Mouse (Mus musculus): Measurements from ENCODE around the gene Hist2h3c1.

DNA sequence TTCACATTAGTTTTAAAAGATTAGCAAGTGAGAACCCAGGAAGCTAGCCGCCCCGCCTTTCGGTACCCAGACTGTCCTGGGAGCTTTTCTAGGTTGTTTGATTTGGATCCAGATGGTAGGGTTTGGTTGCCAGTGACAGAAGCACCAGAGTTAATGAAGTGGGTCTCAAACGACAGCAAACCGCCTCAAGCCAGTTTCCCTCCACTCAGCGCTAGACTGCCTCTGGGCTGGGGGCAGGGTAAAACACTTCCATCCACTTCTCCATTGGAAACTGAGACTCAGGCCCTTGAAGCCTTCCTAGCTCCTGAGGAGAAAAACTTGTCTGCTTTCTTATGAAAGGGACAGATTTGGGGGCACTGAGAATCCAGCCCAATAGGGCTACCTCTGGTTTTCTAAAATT is 46.2 kb downstream of the Hist2h3c1 start:
- no peak for TF ChIP-seq POLR2A (IDR thresholded peaks at IDR 0.05; ENCODE audit: insufficient read depth, low read depth, low read length)
- TF ChIP-seq CTCF (IDR thresholded peaks at IDR 0.05) = no peak
- TF ChIP-seq EP300 (IDR thresholded peaks at IDR 0.05; ENCODE audit: insufficient read depth, low read depth, low read length) = no peak
